Mouse (Mus musculus) spleen, adult 12 weeks (tissue): ENCODE results near the gene Slc34a2.

Experiments
- DNase-seq: peaks from one replicate; pipeline ENCODE4 v3.0.0; 2022; ENCODE audit warnings: low spot score

Gene Slc34a2

DNA sequence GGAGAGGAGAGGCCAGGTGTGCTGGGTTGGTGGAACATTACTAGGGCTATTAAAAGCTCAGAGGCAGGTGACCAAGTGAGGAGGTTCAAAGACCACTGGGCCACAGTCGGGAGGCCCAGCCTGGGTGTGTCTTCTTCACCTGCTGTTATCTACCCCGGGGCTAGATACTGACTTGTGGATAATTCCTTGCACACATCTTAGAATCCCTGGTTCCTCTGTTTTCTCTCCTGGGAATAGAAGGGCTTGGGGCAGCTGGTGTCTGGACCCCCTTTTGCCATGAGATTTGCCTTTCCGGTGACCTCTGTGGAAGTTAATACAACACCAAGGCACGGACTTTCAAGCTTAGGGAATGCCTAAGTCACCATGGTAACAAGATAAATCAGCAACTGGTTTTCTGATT is 72.3 kb downstream of the Slc34a2 start:
- no peak for DNase-seq

- no peak for DNase-seq
Observed at GRCm38 (mm10) chr5:53111036-53111435, 73.2 kb downstream of the Slc34a2 start.

- DNase-seq: no peak
Observed at GRCm38 (mm10) chr5:53112942-53113341, 75.1 kb downstream of the Slc34a2 start.

GRCm38 (mm10) chr5:53114616-53115267 is 76.9 kb downstream of the Slc34a2 start:
- no peak for DNase-seq

GRCm38 (mm10) chr5:53118212-53118611 is 80.3 kb downstream of the Slc34a2 start:
- DNase-seq: no peak

- DNase-seq: no peak
Observed at GRCm38 (mm10) chr5:53119689-53120088, 81.8 kb downstream of the Slc34a2 start.
